Mouse (Mus musculus) kidney, adult 2 months (tissue): Measurements from ENCODE around the gene Gzmb.

Experiments used
- CTCF ChIP-seq: fragments of 200-500 bp; conservative IDR thresholded peaks from 2 replicates; pipeline ENCODE4 v1.5.1; 2011; ENCODE audit warnings: low read depth, mild to moderate bottlenecking, control low read depth, low read length, moderate library complexity, mixed read lengths; ENCODE audit not compliant: insufficient read depth, insufficient read length
- POLR2A ChIP-seq: fragments of 200-500 bp; IDR thresholded peaks from one replicate; pipeline ENCODE4 v1.6.1; 2011; ENCODE audit warnings: low read depth, low read length, control low read depth

DNA sequence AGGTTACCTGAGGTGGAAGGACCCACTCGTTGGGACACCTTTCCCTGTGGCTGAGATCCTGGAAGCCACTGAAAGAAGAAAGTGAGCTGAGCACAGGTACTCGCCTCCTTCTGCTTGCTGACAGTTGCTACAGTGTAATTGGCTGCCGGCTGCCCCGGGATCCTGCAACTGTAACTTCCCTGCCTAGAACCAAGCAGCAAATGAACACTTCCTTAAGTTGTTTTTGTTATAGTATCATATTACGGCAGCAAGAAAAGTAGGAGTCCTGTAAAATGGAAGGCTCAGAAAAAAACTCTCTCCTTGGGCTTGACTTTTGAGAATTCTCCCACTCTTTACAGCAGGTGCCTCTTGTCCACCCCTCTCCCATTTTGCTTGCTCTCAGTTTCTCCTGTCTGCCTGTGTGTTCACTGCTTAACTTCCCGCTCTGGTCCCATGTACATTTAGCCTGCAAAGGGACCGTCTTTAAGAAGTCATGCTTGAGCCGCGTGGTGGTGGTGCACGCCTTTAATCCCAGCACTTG is 41.5 kb upstream of the Gzmb start:
- TF ChIP-seq CTCF (no peak), POLR2A (no peak)
